Mouse (Mus musculus) urinary bladder, postnatal 36 days (tissue): Measurements from ENCODE around the gene Kcnj1.

ENCODE experiments used
- DNase-seq, 2 experiments: peaks; one replicate each; pipeline ENCODE4 v3.0.0; 2022; ENCODE audit warnings: low spot score in 2 of 2, mixed read lengths in 1 of 2

Kcnj1 gene

DNA sequence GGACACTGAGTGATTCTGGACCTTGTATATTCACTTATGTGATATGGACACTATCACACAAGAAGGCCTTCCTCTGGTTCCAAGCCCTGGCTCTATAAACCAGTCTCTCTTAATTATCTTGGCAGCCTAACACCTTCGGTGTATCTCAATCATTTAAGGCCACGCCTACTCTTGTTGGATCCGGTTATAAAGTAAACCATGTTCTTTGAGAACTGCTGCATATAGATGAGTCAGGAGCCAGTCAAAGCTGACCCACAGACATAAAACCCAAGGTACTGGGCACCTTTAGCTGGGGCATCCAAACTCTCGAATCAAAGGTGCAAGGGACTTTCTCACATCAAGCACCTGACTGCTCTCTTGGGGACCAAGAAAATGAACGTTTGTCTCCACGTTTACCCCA lies at the start of gene Kcnj1:
Gene Kcnj1 (plus strand): TSS at position 292 of the 400 bp plus-strand sequence.
- no peak for DNase-seq

DNA sequence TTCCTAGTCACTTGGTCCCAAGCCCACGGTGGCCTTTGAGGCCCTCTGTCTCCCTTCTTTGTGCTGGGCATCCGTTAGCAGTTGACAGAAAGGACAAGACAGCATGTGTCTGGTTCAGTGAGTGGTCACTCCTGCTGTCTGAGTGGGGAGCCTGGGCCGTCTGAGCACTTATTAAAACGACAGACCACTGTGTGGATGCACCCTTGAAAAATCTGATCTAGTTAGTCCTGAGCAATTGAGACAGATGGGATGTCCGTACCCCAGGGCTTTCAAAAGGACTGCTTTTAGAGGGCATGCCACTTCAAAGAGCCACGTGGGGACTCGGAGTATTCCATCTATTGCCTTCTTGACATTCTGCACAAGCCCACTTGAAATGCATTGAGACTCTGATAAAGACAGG lies 48.7 kb upstream of the Kcnj1 start:
- no peak for DNase-seq

DNA sequence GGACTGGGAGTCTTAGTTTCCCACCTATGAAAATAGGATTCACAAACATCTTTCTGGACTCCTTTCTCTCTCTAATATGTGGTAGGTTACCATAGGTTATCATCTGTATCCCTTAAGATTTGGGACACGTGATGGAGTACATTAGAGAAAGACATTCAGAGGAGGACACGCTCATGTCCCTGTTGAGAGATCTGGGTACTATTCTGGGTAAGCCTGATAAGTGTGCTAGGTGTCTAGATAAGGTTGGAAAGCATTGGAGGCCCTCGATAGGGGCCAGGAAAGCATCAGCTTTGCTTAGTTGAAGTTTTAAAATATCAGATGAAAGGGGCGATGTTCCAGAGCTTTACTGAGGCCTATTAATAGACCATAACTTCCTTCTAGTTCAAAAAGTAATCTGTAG lies 43.5 kb upstream of the Kcnj1 start:
- DNase-seq = no peak

DNA sequence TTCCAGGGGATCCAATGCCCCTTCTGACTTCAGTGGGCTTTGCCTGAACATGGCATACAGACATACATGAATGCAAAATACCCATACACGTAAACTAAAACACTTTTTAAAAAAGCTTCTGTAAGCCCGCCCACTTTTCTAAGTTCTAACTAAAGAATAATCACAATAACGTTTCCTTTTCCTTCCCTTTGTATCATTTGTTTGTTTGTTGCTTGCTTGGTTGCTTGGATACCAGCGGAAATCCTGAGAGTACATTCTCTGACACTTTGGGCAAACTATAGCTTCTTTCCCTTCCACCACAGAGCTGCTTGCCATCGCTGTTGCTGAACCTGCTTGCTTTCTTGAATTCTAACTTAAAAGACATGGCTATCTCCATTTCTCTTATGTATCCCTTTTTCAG lies 41.1 kb upstream of the Kcnj1 start:
- DNase-seq = no peak

DNA sequence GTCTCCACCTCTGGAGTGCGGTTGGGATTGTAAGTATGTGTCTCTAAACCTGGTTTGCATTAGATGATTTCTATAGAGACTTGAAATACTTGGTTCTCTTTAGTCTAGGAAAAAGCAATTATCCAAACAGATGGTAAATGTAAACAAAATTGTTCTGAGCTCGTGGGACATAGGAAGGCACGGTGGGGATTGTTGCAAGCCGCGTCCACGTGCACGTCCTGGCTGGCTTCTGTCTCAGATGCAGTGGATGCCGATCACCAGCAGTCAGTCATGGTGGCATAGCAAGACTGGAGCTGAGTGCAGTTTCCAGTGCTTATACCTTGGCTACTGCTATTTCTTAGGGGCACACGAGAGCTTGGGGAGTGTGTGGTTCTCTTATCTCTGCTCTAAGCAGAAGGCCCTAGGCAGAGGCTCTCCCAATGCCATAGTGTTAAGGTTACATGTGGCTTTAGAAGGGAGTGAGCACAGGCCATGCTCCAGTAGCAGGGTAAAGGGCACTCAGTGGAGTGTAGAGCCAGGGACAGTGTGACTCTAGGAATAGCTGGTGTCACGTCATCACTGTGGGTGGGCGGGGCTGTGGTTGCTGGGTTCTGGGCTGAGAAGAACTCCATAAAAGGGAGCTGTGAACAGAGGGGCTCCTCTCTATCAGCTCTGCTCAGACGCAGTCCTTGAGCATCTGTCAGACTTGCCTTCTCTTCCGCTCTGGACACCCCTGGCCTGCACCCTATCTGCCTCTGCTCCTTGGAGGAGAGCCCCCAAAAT lies 36.7 kb upstream of the Kcnj1 start:
- no peak for DNase-seq

DNA sequence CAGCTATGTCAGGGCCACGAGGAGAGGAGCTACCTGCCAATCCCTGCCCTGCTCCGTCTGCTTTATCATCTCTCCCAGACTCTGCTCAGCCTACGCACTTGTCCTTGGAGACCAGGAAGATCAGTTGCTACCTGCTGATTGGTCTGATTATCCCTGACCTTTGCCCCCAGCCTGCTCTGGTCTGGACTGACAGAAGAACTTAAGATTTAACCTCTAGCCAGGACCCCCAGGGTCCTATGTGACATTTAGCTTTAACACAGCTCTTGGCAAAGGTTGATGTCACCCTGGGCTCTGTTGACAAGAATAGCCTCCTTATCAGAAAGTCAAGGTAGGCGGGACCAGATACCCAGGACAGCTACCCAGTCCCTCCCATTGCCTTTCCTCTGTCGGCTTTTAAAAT lies 31.5 kb upstream of the Kcnj1 start:
- DNase-seq = no peak

DNA sequence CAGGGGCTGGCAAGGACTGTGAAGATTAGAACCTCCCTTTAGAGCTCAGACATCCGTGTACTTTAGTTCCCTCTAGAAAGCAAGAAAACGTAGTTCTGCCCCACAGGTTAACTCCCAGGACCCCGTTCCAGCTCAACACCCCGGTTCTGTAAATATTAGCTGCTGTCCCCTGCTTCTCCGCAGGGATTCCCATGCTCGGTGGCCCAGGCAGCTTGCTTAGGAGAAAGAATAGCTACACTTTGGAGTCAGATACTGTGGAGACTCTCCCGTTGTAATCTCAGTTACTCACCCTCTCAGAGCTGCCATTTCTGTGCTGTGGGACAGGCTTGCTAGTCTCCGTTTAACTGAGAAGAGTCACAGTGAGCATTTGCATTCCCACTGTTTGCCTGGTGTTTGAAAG lies 29.4 kb upstream of the Kcnj1 start:
- DNase-seq = no peak

DNA sequence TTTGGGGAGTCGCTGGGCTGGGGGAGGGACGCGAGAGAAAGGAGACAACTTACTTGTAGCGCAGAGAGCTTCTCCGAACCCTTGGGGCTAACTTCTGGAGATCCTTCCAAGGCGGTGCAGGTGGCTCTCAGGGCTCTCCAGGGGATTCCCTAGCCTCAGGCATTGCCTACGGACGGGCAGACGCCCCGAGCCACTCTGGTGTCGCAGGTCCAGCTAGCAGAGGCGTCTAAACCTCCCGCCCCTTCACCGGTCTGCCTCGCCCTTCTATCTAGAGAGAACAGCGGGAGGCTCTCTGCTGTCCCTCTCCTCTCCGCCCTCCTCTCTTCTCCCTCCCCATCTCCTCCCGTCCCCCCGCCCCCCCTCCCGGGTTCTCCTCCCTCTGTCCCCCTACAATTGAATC lies 28.2 kb upstream of the Kcnj1 start, which contains the start of gene Kcnj5:
Gene Kcnj5 (minus strand): TSS at position 300 of the 400 bp plus-strand sequence.
- no peak for DNase-seq

DNA sequence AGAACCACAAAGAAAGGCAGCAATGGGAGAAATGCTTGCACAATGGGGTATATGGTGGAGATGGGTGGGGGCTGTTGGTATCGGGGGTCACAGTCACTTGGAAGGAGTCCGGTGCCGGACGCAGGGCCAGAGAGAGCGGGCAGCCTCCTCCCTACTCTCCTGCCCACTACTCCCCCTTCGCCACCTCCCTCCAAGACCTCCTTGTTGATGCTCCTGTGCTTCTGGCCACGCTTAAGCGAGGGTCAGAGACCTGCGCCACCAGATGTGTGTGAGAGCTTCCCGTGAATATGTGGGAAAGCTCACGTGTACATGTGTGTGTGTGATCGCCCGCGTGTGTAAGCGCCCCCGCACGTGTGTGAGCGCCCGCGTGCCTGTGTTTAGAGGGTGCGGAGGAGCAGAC lies 27.8 kb upstream of the Kcnj1 start:
- no peak for DNase-seq

DNA sequence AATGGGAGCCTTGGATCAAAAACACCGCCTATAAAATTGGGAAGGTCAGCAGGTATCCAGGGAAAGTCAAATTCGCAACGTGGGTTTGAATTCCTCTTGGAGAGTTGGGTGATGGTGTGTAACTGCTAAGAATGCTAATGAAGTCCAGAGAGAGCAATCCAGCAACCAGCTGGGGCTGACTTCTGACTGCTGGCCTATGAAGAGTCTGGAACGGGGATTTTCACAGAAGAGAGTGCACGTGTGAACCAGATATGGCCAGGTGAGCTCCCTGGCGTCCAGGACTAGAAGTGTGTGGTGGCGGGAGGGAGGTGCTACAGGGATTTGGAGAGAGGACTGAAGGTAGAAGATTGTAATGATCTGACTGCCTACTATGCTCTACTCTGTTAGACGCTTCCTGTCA lies 24.2 kb upstream of the Kcnj1 start:
- DNase-seq = no peak

DNA sequence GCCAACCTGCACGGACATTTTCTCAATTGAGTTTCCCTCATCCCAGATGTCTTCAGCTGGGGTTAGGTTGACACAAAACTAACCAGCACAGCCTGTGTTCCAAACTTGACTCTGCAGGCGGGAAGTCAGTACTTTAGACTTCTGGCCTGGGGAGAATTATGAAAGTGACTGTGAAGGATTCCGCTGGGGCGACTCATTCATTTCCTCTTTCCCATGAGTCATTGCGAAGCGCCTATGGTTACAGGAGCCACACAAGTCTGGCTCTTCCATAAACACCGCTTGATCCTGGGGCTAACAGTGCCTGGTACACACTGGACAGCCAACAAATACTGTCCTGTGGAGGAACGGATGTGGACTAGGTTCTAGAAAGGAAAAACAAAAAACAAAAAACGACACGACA lies 22.9 kb upstream of the Kcnj1 start:
- no peak for DNase-seq

DNA sequence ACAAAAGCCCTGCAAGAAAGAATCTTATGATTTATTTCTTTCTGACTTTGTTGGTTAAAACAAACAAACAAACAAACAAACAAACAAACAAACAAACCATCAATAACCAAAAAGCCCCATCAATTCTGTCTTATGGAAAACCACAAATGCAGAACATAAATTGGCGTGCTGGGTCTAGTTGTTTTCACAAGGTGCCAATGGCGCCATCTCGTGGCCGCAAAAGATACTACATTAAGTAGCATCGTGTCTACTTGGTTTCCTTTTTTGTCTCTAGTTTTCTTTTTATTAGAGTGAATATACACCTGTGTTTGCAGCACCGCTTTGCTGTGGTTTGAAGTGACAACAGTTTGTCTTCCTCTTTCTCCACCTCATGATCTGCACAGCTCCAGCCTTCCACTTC lies 22.0 kb upstream of the Kcnj1 start:
- DNase-seq = peak; percentile 60 to 65

DNA sequence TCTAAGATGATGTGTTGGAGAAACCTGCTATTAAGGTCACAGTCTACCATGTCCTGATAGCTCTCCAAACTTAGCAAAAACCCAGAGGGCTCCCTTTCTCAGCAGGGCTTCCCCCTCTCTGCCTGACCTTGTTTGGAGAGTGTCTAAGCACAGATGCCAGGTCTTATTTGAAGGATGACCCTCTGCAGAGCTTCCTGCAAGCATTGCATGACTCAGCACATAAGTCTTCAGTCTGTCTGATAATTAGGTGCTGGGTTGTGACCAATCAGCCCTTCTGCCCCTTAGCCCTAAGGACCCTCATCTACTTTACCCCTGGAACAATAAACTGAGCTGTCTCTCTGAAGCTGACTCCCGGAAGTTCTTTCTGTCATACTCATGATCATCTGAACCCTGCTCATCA lies 11.5 kb upstream of the Kcnj1 start:
- no peak for DNase-seq

DNA sequence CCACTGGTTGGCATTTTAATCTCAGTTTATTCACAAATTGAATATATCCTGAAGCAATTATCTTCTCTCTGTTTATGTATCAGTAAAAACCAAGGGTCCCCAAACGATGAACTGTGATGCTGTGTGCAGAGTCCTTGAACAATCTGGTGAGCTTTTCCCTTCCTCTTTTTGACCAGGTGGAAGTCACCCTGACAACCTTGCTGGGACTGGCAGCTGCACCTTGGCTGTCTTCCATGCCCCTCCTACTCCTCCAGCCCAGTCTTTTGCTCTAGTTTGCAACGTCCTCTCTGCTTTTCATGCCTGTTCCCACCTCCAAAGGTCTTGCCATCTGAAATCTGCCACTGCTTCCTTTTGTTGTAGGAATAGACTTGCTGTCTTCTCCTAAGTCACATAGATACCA lies 3.5 kb upstream of the Kcnj1 start:
- no peak for DNase-seq

DNA sequence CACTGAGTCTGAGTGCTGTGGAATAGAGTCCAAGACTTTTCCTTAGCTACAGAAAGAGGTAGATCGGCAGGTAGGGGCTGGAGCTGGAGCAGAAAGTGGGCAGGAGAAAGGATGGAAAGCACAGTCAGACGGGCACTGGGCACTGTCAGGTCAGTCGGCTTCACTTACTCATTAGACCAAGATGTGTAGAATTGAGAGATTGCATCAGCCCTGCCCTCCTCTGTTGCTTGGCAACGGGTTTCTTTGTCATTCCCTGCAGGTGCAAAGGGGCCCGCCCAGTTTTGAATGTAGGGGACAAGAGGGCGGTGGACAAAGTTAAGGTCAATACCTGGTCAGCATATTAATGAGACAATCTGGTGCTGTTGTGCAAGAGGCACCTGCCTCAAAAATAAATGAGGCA lies 2.9 kb upstream of the Kcnj1 start:
- DNase-seq = no peak

DNA sequence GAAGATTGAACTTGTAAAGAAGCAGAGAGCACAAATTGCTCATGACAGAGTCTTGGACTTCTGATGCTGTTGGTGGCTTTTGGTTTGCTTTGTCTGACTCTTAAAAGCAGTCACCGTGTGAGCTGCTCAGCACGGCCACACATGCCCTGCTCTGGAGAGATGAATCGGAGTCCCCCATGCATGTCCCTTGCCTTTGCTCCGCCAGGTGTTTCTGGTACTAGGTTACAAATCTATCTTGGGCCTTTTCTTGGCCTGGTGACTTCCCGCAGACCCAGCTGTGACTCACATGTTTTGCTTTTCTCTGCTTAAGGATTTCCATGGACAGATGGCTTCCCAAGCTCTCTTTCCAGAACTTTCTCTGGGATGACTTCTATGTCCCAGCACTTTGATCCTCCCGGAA lies 1.4 kb downstream of the Kcnj1 start:
- DNase-seq = no peak

DNA sequence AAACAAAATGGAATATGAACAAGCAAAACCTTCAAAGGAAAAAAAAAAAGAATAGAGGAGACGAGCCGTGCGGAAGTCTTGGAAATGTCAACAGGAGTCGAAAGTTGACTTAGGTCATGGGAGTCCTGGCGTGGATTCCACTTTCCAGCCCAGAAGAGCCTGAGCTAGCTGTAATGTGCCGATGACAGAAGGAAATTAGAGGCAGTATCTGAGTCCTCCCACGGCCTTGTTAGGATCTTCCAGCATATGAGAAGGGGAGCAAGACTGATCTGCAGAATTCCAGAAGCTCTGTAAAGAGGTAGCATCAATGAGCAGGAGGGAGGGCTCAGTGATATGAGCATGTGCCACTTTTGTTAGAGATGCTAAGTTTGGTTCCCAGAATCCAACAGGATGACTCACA lies 3.7 kb downstream of the Kcnj1 start:
- no peak for DNase-seq

DNA sequence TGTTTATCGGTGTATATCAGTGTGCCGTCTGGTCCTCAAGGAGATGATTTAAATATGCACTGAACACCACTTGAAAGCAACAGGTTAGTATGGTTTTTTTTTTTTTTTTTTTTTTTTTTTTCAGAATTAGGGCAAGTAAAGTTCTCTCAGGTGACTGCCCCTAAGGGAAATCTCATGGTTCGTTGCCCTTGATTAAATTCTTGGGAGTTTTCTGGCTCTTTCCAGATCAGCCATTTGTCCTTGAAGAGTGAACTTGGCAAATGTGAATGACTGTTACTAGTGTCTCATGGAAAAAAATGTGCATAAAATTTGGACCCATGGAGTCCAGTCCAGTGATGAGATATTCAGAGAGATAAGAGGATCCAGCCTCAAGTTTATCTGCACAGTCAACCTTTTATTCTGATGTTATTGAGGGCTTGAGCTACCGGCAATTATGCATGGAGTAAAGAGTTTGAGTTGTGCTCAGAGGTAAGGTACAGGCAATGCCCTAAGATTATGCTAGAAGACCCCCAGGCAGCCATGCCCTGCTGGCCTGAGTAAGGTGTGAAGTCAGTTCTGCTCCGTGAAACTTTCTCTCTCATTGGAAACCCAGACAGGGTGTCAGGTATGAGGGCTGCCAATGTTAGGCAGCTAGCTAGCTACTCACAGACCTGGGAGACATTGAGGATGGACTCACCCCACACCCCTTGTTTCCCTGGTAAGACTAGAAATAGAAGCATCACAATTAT lies 4.7 kb downstream of the Kcnj1 start:
- DNase-seq = no peak

DNA sequence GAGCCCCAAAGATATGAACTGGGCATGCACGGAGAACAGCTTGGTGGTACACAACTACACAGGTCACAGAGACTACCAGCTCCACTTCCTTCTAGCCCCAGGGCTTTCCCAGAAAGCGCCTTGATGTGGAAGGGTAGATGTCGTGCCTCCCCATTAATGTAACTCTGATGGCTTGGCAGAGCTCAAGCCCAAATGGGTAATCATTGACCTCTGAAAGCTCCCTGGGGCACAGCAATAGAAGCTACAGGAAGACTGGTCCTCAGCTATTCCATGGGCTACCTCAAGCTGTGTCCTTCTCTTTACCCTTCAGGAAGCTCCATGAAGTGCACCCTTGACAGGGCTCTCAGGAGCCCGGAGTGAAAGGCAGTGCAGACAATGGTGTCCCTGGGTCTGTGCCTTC lies 12.6 kb downstream of the Kcnj1 start:
- DNase-seq = no peak

DNA sequence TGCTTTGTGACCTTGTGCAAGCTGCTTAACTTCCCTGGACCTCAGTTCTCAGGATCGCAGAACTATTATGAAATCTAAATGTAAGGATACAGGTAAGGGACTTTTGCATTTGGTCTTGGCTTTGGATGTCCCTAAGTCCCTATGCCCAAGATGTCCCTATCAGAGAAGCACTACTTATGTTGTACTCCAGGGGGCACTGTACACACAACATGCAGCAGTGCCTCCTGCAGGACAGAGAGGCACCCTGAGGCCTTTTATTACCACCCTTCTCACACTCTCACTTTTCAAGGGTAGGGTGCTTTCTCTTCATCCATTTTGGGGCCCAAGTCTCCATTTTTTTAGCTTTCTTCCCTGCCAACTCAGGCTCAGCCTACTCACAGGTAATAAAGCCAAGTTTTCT lies 15.8 kb downstream of the Kcnj1 start:
- DNase-seq = no peak

DNA sequence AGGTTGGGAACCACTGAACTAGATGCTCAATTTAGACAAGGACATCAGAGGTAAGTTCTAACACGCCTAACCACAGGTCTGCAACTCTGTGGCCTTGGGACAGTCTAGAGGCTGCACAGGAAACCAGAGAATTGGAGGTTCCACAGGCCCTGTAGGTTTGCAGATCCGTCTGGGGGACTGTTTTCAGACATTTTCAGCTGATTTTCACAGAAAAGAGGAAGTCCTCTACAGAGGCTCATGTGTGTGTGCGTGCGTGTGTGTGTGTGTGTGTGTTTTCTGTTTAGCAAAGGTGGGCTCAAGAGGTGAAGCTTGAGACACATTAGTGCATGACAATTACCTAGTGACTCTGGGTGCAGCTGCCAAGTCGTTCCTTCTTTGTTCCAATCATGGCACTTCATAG lies 18.8 kb downstream of the Kcnj1 start:
- DNase-seq = no peak

DNA sequence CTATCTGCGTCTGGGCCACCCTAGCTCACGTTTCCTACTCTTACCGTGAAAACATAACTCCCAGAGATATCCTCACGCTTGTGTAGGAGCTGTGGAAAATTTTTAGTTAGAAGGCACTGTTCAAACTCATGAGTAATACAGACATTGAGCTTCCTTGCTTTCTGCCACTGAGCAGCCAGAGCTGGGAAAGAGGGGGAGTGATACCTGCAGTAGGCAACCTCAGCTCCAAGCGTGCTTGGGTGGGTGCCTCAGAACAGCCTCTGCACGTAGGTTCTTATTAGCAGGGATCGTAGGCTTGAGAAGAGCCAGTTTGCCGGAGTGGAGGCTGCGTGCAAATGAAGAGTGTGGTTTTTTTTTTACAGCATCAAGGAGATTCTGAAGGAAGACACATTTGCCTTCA lies 19.4 kb downstream of the Kcnj1 start:
- DNase-seq = no peak

DNA sequence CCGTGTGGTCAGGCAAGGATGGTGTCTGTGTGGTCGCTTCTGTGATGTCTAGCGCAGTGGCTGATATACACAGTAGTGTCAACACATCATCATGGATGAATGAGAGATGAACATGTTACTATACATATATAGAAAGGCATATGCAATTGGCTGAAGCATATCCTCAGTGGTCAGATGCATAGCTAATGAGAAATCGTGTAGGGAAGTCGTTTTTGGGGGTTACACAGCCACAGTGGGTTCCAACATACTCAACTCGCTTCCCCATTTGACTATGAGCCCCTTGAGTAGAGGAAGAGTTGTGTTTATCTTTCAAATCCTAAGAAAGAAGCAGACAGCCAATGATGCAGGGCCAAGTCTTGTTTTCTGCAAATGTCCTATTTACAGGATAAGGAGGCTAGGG lies 20.4 kb downstream of the Kcnj1 start:
- no peak for DNase-seq

DNA sequence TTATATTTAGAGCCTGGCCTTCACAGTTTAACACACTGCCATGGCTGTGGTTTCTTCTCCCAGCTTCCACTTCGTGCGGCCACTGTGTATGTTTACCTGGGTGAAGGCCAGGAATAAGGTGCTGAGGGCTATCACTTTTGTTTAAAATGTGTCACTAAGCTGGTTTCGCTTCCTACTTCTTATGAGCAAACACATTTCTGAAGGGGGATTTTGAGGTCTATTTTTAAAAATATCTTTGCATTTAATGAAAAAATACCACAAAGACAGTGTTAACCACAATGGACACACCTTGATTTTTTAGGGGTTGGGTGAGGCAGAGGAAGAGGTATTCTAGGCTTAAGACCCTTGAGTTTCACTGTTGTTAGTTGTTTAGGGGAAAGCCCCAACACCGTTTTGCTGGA lies 22.5 kb downstream of the Kcnj1 start:
- DNase-seq = no peak
